Mouse (Mus musculus) naive thymus-derived CD4-positive, alpha-beta T cell, adult 2 months (primary cell): Measurements from ENCODE around the gene Tfip11.
"Not testable (repeated sequence)": the region's sequence is repeated elsewhere in the genome, so short reads cannot be mapped to it uniquely, and the experiment has no call there.

ENCODE experiments used
- DNase-seq: peaks from one replicate; pipeline ENCODE4 v3.0.0-alpha.2; 2011; ENCODE audit warnings: low read depth

Gene Tfip11

DNA sequence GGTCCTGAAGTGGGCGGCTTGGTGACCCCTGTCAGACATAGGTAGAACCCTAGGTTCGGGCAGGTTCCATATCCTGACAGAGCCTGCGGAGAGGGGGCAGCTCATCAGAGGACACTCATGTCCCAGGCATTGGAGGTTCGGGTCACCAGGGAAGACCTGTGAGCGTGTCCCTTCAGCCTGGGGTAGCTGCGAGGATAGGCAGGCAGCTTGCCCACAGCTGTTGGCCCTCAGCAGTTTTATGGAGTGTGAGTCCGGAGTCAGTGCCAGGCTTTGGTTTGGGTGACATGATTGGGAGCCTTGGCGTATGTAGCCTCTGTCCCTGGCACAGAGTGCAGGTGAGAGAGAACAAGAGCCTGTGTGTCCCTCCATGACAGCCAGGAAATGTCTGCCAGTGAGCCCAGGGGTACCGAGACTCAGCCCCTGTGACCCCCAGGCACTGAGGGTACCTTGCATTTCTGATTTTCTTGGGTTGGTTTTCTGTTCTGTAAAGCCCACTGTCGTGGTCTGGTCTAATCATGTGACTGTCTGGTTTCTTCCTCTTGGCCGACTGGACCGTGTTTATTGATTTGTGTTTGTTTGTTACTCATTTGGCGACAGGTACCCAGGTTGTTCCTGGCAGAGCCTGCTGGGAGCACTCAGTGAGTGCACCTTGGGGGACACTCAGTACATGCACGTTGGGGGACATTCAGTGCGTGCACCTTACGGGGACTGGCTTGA is 36.2 kb upstream of the Tfip11 start:
- DNase-seq, result no peak

DNA sequence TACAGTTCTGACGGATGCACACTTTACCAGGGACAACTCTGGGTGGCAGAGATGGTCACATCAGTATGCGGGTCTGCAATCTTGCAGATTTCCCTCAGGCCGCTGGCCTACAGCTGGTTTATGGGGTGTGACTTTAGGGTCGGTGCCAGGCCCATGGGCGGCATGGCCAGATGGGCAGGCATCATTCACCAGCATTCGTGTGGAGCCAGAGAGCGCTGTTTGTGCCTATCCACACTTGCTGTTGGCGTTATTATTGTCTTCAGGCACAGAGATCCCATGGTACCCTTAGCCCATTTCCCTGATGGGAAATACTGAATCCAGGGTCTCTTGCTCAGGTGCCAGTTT is 35.6 kb upstream of the Tfip11 start:
- no peak for DNase-seq

DNA sequence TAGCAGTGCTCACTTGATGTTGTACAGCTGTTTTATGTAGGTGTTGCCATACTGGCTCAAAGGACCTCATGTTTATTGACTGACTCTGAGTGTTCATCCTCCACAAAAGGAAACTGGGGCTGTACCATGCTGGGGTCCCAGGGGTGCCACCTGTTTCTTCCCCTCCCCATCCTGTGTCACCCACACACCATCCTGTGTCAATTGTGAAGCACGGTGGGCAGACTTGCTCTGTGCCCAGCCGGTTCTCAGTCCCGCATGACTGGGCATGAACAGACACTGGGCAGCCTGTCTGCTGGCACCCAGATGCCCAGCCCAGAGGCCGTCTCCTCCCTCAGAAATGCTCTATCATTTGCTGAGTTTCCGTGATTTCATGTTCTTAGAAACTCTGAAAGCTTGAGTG is 34.3 kb upstream of the Tfip11 start:
- no peak for DNase-seq

DNA sequence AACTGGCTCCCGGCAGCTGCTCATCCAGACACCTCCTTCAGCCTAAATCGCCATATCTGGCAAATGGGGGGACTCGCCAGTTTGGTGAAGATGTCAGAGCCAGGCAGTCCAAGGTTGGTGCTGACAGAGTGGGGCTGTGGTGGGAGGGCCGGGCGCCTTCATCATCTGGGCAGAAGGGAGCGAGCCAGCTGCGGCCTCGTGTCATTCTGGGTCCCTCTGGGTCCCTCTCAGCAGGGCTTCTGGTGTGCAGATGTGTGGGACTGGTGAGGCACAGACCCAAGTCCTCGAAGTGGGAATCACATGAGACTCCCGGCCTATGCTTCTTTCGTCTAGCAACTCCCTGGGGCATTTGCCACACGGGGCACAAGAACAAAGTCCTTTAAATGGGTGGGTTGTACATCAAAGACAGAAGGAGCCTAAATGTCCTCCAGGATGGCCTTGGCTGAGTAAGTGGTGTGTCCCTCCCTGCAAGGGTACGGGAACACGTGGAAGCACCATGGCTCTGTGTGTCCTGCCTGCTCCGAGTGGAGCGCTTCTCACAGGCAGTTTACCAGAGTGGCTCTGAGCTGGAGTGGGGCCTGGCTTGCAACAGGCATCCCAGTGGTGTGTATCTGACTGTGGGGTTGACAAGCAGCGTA is 33.7 kb upstream of the Tfip11 start:
- DNase-seq, result no peak

DNA sequence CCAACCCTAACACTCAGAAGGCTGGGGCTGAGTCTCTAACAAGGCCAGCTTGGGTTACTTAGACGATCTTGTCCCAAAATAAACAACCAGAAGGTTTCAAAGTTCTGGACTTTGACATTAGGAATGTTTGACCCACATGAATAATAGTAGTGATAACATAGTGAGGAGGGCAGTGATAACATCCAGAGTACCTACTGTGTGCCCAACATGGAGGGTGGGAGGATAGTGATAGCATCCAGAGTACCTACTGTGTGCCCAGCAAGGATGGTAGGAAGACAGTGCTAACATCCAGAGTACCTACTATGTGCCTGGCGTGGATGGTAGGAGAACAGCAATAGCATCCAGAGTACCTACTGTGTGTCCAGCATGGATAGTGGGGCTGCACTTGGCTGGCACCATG is 32.4 kb upstream of the Tfip11 start:
- DNase-seq, result no peak

DNA sequence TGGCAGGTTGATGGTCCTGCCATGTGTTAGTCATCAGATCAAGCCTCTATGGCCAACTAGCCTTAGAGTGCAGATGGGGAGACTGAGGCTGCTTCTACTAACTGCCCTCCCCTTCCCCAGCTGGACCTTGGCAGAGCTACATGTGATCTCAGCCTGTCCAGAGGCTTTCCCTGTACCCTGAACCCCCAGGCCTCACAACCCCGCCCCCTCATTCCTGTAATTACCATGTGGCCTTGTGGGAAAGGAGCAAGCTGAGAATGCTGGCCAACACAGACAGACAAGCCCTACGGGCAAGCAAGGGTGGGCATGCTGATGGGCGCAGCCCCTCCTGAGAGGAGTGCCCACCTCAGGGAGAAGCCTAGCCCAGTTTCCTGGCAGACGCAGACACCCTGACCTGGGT is 31.5 kb upstream of the Tfip11 start:
- no peak for DNase-seq

DNA sequence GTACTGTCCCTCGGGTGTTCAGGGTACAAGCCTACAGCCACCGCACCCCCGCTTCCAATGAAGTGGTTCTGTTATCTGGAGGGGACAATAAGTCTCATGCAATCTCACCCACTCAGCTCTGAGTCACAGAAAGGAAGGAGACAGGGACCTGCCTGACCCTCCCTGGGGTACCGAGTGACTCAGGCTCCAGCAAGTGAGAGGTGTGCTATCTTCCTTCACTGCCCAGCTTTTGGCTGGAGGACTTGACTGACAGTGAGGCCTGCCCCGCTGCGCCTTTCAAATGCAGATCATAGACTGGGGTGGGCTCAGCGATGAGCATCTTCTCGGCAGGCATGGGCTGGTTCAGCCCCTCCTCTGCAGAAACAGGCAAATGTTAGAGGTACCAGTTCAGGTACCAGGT is 31.0 kb upstream of the Tfip11 start:
- DNase-seq, result no peak

DNA sequence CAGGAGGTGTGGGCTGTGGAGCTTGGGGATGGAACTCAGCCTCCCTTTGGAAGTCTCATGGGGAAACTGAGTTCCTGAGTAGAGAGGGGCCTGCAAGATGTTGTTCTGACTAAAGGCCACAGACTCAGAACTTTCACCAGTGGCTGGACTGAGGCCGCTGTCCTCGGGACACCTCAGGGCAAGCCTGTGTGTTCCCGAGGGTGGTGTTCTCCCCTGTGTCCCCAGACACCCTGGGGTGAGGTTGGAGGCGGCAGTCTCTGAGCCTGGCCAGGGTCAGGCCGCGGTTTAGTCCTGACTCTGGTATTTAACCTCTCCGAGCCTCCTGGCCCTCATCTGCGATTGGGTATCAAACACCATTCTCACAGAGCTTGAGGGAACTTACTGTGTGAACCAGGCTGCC is 30.6 kb upstream of the Tfip11 start:
- DNase-seq, result no peak

DNA sequence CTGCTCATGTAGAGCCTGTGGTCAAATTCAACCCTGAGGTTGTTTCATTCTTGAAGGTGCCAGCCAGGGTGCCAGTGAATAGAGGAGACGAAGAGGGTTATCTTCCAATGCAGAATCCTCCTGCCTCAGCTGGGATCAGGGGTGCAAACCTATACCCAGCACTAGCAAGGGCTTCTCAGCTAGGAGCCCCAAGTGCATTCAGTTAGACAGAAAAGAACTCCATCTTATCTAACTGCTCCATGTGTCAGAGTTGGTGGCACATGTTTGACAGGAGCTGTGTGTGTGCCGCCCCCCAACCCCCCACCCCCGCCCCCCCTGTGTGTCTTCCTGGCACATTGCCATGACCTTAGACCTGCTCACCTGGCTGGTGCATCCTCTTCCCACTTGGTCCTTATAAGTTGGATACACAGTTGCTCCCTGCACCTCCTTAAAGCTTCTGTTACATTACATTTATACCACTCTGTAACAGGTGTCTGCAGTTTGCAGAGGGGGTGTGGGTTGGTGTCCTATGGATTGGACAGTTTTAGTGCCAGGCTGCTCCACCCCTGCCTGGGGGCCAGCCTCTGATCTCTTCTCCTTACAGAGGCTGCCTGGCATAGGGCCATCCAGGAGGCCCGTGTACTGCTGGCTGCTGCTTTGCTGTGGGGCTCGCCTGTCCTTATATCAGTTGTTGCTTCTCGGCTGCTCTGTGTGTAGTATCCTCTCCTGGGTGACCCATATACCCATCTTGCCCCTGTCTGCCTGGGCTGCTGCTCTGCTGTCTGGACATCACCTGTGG is 29.6 kb upstream of the Tfip11 start:
- no peak for DNase-seq

DNA sequence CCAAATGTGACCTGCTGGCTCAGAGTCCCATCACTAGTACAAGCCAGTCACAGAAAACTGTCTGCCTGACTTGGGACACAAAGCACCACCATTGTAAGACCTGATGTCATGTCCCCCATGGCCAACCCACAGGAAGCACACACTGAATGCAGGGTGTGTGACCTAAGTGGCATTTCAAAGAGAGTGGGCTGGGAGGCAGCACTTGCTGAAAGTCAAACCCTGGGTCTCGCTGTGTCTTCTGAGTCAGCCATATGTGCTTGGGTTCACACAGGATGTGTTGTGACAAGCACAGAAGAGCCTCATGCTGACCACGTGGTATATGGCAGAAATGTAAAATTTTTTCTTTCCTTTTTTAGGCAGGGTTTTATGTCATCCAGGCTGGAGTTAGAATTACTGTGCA is 28.9 kb upstream of the Tfip11 start:
- DNase-seq, result peak; percentile 79

DNA sequence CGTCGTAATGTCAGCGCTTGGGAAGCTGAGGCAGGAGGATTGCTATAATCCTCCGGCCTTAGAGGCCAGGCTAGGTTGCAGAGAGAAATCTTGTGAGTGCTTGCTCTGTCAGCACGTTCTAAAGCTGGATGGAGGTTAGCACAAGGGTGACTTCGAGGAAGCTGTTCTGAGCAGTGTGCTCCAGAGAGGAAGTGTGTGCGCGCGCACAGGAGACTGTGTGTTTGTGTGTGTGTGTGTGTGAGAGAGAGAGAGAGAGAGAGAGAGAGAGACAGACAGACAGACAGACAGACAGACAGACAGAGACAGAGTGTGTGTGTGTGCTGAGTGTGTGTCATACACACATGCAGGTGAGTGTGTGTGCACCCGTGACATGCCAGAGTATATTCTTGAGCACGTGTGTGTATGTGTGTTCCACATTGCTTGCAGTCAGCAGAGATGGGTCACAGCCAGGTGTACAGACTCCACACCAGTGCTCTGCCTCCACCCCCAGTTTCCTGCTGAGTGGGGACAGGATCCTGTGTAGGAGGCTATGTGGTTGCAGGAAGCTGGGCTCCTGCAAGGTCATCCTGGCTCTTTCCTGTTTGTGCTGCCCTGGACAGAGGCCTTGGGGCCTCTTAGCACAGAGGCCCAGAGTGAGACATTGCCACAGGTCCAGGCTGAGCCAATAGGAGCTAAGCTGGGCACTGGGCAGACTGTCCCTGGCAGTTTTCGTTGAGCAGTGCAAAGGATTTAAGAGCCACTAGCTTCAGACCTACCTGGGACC is 27.8 kb upstream of the Tfip11 start:
- DNase-seq, result peak; percentile 67

DNA sequence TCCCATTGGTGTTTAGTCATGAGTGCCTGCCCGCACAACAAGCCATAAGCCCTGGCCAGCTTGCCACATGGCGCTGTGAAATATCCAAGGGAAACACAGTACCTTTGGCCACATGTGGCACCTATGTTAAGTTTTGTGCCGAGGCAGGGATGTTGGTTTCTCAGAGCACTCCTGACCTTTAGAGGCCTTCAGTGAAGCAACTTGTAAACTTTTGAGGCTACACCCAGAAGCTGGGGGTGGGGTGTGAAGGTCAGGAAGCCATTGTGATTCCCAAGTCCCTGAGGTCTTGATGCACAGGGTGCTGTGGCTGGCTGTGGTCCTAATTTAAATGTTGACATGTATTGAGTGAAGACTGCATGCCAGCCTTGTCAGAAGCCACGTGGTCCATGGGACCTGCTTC is 26.8 kb upstream of the Tfip11 start:
- no peak for DNase-seq

DNA sequence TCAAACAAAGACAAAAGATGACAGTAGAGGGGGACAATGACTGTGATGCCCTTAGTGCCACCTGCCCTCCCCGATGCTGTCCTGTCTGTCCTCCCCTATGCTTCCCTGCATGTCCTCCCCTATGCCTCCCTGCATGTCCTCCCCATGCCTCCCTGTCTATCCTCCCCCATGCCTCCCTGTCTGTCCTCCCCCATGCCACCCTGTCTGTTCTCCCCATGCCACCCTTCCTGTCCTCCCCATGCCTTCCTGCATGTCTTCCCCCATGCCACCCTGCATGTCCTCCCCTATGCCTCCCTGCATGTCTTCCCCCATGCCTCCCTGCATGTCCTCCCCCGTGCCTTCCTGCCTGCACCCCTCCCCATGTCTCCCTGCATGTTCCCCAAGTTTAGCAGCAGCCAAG is 26.0 kb upstream of the Tfip11 start:
- no peak for DNase-seq

DNA sequence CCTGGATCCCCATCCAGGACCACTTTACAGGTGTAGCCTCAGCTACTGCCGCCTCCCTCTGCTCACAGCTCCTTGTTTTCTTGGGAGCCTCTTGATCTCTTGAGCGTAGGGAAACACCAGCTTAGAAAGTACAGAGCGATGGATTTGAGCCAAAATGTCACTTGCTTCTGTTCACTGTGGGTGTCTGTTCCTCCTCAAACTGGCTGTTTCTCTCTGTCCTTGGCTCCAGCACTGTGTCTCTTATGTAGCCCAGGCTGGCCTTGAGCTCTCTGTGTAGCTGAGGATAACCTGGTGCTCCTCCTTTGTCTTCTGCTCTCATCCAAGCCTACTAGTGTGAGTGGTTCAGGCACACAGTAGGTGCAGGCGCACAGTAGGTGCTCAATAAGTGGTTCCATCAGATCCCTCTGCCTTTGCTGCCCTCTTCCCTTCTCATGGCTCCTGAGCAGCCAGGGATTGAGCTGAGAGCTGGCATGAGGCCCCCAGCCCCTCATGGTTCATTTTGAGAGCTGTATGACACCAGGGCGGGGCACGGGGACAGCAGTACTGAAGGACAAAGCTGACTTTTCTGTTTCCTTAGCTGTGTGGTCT is 25.3 kb upstream of the Tfip11 start:
- no peak for DNase-seq

DNA sequence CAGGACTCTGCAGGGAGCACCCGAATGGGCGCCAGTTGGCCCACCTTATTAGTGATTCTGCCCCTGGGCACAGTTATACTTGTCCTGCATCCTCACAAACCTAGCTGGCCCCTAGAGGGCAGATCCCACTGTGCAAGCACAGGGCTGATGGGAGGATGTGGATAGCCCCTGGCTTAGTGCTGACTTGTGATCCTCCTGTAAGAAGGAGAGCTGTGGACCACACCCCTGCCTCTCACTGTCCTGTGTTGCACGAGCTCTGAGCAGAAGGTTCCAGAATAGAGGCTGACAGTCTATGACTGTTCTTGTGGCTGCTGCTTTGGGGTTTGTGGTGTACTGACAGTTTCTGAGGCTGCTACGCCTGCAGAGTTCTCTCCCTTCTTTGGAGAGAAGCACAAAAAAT is 24.5 kb upstream of the Tfip11 start:
- DNase-seq, result peak; percentile 60

DNA sequence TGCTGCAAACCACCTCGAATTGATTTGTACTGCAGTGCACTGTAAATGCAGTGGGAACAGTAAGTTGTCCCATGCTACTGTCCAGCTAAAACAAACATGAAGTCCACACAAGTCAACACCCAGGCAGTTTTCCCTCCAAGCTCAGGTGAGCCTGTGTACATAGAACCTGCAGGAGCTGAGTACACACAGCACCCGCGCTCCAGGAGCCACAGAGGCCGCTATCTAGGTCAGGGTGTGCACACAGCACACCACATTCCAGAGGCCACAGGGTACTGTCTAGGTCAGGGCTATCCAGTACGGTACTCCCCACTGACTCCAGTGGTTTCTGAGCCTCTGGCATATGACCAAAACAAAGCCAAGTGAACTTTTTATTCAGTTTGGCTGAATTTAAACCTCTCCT is 23.8 kb upstream of the Tfip11 start:
- DNase-seq, result no peak

DNA sequence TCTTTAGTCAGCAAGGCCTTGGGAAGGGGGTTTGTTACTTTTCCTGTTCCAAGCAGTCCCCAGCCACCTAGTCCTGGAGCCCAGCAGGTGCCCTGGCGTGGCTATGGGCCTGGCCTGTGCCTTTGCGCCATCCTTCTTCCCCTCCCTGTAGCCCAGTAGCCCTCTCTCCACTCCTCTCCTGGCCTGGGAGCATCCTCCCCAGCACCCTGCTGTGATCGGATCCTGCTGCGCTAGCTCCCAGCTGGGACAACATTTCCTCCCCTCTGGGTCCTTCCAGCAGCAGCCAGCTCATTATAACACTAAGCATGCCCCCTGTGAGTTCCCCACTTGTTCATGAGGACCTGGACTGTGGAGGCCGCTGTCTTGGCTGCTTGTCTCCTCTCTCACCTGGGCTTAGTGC is 20.3 kb upstream of the Tfip11 start:
- DNase-seq, result no peak

DNA sequence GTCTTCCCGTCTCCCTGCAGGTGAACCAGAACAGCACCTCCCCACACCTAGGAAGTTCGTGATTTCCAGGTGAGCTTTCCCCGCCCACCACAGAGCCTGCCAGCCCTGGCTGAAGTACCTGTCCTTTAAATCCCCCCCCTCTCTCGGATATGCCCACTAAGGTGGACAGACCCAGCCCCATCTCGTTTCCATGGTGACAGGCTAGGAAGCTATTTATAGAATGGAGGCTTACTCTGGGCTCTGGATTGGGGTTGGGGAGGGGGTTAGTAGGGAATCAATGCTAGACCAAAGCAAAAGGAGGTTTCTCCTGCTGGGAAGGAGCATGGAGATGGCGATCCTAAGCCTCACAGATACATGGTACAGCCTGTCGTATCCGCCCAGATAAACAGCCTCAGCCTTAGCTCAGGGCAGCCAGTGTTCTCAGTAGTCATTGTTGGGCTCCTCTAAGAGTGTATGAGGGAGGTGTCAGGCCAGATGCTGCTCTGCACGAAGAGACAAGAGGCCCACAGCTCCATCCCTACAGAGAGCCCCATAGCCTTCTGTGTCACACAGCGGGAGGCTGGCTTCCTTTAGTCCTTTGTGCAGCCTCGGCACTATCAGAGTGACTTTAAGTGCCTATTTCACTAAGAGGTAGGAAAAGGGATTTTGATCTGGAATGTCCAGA is 12.8 kb upstream of the Tfip11 start:
- DNase-seq, result no peak

DNA sequence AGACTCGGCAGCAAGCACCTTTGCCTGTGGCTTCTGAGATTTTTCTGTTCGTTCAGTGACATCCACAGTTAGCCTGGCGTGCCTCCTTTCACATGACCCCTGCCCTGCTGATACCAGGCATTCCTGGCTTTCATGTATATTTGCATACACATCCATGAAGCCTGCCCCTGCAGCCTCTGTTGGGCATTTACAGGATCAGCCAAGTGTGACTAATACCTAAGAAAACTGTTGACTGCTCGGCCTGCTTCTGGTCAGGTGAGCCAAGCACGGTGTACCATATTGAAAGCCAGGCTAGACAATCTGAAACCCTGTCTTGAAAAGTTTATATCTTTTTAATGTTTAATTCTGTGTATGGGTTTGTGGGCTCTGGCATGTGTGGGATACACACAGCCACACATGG is 9.7 kb upstream of the Tfip11 start:
- DNase-seq, result no peak

DNA sequence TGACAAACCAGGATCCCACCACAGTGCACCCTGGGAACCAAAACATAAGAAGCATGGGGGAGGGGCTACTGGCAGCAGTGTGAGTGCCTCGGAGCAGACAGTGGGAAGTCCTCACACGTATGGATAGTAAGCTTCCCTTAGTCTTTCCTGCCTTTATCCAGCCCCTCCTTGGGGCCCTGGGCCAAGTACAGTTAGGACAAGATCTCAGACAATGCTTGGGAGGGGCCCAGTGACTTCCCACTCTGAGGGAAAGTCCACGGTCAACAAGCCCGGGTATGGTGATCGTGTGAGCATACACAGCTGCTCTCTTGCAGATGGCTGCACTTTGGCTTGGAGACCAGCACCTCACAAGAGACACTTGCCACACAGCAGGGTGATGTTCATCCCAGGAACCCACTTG is 8.8 kb upstream of the Tfip11 start:
- DNase-seq, result no peak

DNA sequence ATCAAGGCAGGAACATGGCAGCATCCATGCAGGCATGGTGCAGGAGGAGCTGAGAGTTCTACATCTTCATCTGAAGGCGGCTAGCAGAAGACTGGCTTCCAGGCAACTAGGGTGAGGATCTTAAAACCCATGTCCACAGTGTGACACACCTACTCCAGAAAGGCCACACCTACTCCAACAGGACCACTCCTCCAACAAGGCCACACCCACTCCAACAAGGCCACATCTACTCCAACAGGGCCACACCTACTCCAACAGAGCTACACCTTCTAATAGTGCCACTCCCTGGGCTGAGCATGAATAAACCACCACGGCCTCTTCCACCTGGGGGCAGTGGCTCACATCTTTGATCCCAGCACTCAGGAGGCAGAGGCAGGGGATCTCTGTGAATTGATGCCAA is 6.8 kb upstream of the Tfip11 start:
- not testable (repeated sequence) for DNase-seq

DNA sequence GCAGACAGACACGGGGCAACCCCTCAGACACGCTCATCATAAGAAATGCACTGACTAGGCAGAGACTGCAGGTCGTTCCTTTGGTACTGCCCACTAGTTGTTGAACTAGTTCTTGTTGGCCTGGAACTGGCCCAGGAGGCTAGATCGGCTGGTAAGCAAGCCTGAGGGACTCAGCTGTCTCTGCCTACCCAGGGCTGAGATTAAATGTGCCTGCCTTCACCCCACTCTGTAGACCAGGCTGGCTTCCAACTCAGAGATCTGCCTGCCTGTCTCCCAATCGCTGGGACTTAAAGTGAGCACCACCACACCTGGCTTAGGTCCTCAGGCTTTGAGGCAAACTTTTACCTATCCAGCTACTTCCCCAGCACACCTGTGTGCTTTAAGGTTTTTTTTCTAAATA is 5.8 kb upstream of the Tfip11 start:
- no peak for DNase-seq
